Mouse (Mus musculus) forebrain, embryonic 11.5 days (tissue): ENCODE results near the gene Ly6g5b. TPM values are rescaled to one million over a fixed set of nuclear protein-coding genes. Genes with fewer than 3 reads are reported as not detected.

Source experiments
- ATAC-seq: fragments of 200-750 bp; cut with Nextera tagmentation; replicated peaks from 2 replicates; pipeline ENCODE4 v1.8.0; 2017; ENCODE audit warnings: moderate TSS enrichment; ENCODE audit not compliant: low FRiP score
- DNase-seq: peaks from one replicate; pipeline ENCODE4 v3.0.0-alpha.2; 2017; ENCODE audit warnings: low spot score
- H3K27ac ChIP-seq: fragments of 300-500 bp; sonication (generic); 2 replicates; pipeline ENCODE4 v1.5.1; 2014; ENCODE audit warnings: low read depth, low read length
- H3K27me3 ChIP-seq: fragments of 300-500 bp; sonication (generic); 2 replicates; pipeline ENCODE4 v1.6.1; 2014; ENCODE audit warnings: mild to moderate bottlenecking, low read length, mixed read lengths; ENCODE audit not compliant: control insufficient read depth, insufficient read depth
- H3K36me3 ChIP-seq: fragments of 300-500 bp; sonication (generic); 2 replicates; pipeline ENCODE4 v1.6.1; 2014; ENCODE audit warnings: mild to moderate bottlenecking, low read length, moderate library complexity, mixed read lengths; ENCODE audit not compliant: control insufficient read depth, insufficient read depth
- H3K4me1 ChIP-seq: fragments of 300-500 bp; sonication (generic); replicated peaks from 2 replicates; pipeline ENCODE4 v1.6.1; 2014; ENCODE audit warnings: low read length, mixed read lengths; ENCODE audit not compliant: control insufficient read depth, insufficient read depth
- H3K4me2 ChIP-seq: fragments of 300-500 bp; sonication (generic); 2 replicates; pipeline ENCODE4 v1.6.1; 2014; ENCODE audit warnings: low read depth, mild to moderate bottlenecking, low read length, moderate library complexity, mixed read lengths; ENCODE audit not compliant: severe bottlenecking
- H3K4me3 ChIP-seq: fragments of 300-500 bp; sonication (generic); 2 replicates; pipeline ENCODE4 v1.5.1; 2014; ENCODE audit warnings: low read depth, low read length
- H3K9ac ChIP-seq: fragments of 300-500 bp; sonication (generic); 2 replicates; pipeline ENCODE4 v1.6.1; 2014; ENCODE audit warnings: low read length
- H3K9me3 ChIP-seq: fragments of 300-500 bp; sonication (generic); 2 replicates; pipeline ENCODE4 v1.6.1; 2016; ENCODE audit warnings: low read length, mixed read lengths; ENCODE audit not compliant: control insufficient read depth
- WGBS: fragments of 180-500 bp; shearing (Covaris S2); extraction: QIAGEN DNeasy Blood & Tissue Kit; methylation state at CpG from one replicate; pipeline ENCODE4 v1.1.7; 2014; 5-methylcytosine and 5-hydroxymethylcytosine counted together
- polyA plus RNA-seq: library from polyadenylated mRNA; unstranded; fragments of >200 nt; fragmentation: Nextera tagmentation; extraction: Ambion mirVana; gene quantifications from 2 replicates; pipeline ENCODE4 v1.2.1, GENCODE M21; 2014

Gene Ly6g5b
- polyA plus RNA-seq, 1 experiment from 2014 or later, result 1.4 TPM

DNA sequence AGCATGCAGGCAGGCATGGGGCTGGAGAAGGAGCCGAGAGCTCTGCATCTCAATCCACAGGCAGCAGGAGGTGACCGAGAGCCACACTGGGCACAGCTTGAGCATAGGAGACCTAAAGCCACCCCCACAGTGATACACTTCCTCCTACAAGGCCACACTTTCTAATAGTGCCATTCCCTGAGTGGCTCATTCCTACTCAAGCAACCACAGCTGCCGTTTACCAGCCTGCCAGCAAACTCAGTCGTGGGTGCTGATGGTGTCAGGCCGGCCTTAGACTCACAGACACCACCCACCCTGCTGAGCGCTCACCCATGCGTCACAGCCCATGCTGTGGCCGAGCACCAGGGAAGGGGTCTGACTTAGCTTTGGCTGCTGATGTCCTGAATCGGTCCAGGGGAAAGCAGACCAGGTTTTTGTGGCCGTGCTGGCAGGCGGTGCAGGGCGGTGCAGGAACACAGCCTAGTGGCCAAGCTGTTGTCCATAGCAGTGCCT is 18.0 kb downstream of the Ly6g5b start:
- DNase-seq (no peak), ATAC-seq (no peak)
- 85% methylated on average over 12 of the region's 12 CpGs for WGBS
- Histone ChIP-seq H3K36me3 (peaks cover 5% of the 10 kb centered on the region), H3K4me3 (no peak overlapping the region), H3K27me3 (no peaks in the 10 kb centered on the region), H3K9me3 (no peaks in the 10 kb centered on the region), H3K9ac (no peak overlapping the region), H3K4me1 (no peaks in the 10 kb centered on the region), H3K27ac (no peak overlapping the region), H3K4me2 (no peak overlapping the region)

DNA sequence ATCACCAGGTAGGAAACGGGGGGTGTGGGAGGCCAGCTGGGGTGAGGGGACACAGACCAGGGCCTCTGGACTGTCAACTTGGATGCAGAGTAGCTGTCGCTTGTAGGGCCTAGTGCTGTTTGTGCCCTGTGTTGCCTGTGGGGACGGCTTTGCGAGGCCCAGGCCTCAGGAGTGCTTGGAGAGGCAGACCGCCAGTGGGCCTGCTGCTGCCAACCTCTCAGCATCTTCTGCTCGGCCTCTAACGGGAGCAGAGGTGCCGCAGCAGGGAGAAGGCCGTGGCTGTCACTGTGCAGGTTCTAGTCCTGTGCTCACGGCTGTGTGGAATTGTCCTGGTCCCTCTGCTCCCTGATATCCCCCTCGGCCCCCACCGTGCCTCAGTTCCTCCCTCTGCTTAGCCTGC is 18.6 kb downstream of the Ly6g5b start:
- no peak for ATAC-seq
- H3K4me2 ChIP-seq, result no peak overlapping the region
- DNase-seq, result no peak

DNA sequence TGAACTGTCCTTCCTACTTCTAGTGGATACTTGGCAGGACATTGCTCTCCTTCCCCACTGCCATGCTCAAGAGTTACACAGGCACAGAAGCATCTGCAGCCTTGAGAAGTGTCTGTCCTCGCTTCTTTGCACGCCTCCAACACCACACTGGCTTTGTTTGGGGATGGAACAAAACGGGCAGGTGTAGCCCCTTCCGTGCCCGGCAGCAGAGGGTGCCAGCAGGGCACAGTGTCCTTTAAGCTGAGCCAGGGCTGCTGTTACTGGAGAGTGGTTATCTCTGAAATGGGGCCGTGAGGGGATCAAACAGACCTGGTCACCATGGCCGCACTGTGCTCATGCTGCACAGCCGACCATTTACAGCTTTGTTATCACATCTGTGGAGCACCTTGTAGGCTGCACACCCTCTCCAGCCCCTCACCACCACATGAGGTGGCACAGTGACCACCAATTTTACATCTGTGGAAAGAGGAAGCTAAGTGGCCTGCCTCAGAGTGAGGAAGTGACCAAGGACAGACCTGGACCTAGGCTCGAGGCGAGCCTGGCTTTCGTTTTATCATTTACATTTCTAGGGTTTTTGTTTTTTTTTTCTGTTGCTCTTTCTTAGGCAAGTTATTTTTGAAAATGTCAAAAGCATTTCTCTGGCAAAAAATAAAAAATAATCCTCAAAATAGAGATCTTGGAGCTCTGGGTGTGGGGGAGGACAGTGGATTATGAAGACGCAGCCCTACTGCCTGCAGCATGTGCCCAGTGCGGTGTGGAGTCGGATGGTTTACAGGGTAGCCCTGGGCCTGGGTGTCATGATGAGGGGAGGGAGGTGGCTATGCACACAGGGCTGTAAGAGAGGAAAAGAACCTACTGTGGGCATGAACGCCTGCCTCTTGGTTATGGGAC is 20.5 kb downstream of the Ly6g5b start:
- Histone ChIP-seq H3K4me2 (no peak overlapping the region), H3K9me3 (no peaks in the 10 kb centered on the region), H3K27me3 (no peaks in the 10 kb centered on the region), H3K9ac (no peak overlapping the region), H3K36me3 (no peaks in the 10 kb centered on the region; the same call in 1 of the 2 replicates), H3K4me1 (peaks cover 6% of the 10 kb centered on the region; the same call in 1 of the 2 replicates), H3K4me3 (no peak overlapping the region), H3K27ac (no peak overlapping the region)
- WGBS, result 91% methylated on average over 15 of the region's 15 CpGs
- ATAC-seq (no peak), DNase-seq (no peak)

More for the DNA sequence above, 18.6 kb downstream of the Ly6g5b start:
- Histone ChIP-seq H3K27me3 (no peaks in the 10 kb centered on the region), H3K9me3 (no peaks in the 10 kb centered on the region), H3K4me3 (no peak overlapping the region), H3K36me3 (no peaks in the 10 kb centered on the region; the same call in 1 of the 2 replicates), H3K9ac (no peak overlapping the region), H3K4me1 (no peaks in the 10 kb centered on the region), H3K27ac (no peak overlapping the region)
- 88% methylated on average over 12 of the region's 12 CpGs for WGBS

DNA sequence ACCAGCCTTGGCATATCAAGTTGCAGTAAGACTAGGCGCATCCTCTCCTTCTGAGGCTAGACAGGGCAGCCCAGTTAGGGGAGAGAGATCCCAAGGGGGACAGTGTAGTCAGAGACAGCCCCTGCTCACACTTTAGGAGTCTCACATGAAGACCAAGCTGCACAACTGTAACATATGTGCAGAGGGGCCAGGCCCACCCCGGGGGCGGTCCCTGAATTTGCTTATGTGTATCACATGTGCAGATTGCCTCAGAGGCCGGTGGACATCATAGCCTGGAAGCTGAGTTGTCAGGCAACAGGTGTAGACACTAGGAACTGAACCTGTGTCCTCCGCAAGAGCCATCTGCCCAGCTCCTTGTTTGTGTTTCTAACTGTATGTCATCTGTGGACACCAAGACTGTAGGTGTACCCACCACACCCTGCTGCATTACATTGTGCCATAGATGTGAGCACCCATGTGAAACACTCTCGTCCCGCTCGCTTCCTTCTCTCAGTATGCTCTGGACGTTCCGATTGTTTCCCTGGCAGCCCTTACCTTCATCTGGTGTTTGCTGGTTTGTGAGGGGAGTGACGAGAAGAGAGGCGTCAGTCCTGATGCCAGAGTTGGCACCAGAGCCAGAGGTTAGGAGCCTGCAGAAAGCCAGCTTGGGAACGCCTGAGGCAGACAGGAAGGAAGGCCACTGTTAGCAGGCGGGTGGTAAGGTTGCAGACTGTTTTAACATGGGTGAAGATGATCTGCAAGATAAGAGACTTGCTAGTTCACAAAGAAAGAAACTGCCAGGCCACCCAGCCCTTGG is 22.6 kb downstream of the Ly6g5b start:
- no peak overlapping the region for H3K4me2 ChIP-seq
- WGBS, result 90% methylated on average over 14 of the region's 14 CpGs
- peaks cover 6% of the 10 kb centered on the region; the same call in 1 of the 2 replicates for H3K4me1 ChIP-seq
- H3K27ac ChIP-seq, result no peak overlapping the region
- no peak overlapping the region for H3K9ac ChIP-seq
- DNase-seq (no peak), ATAC-seq (no peak)
- no peak overlapping the region for H3K4me3 ChIP-seq
- no peaks in the 10 kb centered on the region; the same call in 1 of the 2 replicates for H3K36me3 ChIP-seq
- H3K27me3 ChIP-seq, result no peaks in the 10 kb centered on the region
- no peaks in the 10 kb centered on the region for H3K9me3 ChIP-seq

DNA sequence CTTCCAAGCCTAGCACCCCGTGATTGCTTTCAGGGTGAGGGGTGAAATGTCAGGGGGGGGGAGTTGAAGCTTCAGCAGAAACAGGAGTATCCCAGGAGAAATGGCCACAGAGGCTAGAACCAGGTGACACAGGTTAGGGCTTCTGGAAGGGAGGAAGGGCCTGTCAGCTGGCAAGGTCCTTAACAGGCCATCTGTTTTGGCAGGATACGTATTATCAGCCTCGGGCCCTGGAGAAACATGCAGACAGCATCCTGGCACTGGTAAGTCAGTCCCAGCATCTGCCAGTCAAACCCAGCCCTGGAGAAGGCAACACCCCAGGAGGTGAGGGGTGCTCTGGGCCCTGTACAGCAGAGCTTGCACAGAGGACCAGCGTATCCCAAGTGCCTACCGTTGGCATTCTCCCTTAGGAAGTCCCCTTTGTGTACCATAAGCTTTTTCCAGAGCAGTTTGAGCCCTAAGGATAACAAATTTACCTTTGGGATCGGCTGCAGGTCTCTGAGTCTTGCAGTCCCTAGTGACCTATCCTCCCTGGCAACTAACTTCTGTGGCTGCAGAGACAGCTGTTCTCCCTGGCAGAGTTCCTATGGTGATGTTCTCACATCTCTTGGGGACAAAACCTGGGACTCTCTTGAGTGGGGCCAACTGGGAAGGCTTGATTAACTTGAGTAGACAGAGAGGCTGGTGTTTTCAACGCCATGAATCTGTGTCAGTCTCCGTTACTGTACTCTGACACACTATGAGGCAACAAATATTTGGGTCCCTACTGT is 24.9 kb downstream of the Ly6g5b start:
- Histone ChIP-seq H3K36me3 (no peaks in the 10 kb centered on the region; the same call in 1 of the 2 replicates), H3K4me3 (peak overlapping the region; percentile 60), H3K4me1 (peaks cover 6% of the 10 kb centered on the region; the same call in 1 of the 2 replicates), H3K27me3 (no peaks in the 10 kb centered on the region), H3K9ac (peak overlapping the region; percentile 90), H3K9me3 (no peaks in the 10 kb centered on the region), H3K4me2 (peak overlapping the region; percentile 67), H3K27ac (no peak overlapping the region)
- DNase-seq (no peak), ATAC-seq (no peak)
- WGBS, result 80% methylated on average over 8 of the region's 8 CpGs

DNA sequence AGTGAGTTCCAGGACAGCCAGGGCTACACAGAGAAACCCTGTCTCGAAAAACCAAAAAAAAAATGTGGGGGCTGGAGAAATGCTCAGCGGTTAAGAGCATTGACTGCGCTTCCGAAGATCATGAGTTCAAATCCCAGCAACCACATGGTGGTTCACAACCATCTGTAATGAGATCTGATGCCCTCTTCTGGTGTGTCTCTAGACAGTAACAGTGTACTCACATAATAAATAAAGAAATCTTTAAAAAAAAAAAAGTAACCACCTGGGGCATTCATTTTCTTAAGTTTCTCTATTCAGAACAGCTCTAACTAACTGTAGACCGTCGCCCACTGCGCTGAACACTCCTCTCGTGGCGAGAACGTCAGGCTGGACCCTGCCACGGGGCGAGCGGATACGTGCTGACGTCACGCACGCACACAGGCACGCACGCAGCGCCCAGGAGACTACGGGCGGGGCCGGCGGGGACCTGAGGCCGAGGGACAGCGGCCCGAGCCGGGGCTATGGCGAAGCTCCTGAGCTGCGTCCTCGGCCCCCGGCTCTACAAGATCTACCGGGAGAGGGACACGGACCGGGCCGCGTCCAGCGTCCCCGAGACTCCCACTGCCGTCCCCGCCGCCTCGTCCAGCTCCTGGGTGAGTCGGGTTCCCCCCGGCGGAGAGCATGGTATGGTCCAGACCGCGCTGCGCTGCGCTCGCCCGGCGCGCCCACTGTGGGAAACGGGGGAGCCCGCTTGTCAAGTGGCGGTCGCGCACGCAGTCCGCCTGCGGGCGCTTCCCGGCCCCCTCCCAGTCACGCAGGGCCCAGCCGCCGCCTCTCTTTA is 26.2 kb downstream of the Ly6g5b start, which contains the start of gene Abhd16a:
TSS of gene Abhd16a (plus strand) at position 439 of the 820 bp plus-strand sequence.
- Histone ChIP-seq H3K4me1 (peaks cover 6% of the 10 kb centered on the region; the same call in 1 of the 2 replicates), H3K27me3 (no peaks in the 10 kb centered on the region), H3K9ac (peak within 1 kb of the TSS; percentile 90), H3K27ac (peak within 1 kb of the TSS; percentile 93), H3K9me3 (no peaks in the 10 kb centered on the region), H3K4me3 (peak within 1 kb of the TSS; percentile 60), H3K36me3 (no peaks in the 10 kb centered on the region; the same call in 1 of the 2 replicates), H3K4me2 (peak within 1 kb of the TSS; percentile 67)
- DNase-seq, result peak; percentile 96
- WGBS, result 3% methylated on average over 63 of the region's 67 CpGs
- peak; percentile 98 for ATAC-seq

DNA sequence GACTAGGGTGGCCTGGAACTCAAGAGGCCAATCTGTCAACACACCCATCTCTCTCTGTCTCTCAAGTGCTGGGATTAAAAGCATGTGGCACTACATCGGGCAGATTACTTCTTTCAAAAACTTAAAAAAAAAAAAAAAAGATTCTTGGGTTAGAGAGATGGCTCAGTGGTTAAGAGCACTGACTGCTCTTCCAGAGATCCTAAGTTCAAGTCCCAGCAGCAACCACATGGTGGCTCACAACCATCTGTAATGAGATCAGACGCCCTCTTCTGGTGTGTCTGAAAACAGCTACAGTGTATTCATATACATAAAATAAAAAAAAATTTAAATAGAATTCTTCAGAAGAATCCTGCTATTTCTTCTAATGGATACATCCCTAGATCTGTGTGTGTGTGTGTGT is 27.1 kb downstream of the Ly6g5b start:
- no peaks in the 10 kb centered on the region; the same call in 1 of the 2 replicates for H3K36me3 ChIP-seq
- H3K27ac ChIP-seq, result no peak overlapping the region
- no peaks in the 10 kb centered on the region for H3K9me3 ChIP-seq
- no peak overlapping the region for H3K4me3 ChIP-seq
- WGBS, result 48% methylated on average over 2 of the region's 2 CpGs
- H3K4me2 ChIP-seq, result no peak overlapping the region
- no peak overlapping the region for H3K9ac ChIP-seq
- no peak for DNase-seq
- no peaks in the 10 kb centered on the region for H3K27me3 ChIP-seq
- no peak for ATAC-seq
- H3K4me1 ChIP-seq, result peaks cover 6% of the 10 kb centered on the region; the same call in 1 of the 2 replicates
